Mouse (Mus musculus) MEL-GATA-1-ER (cell line): ENCODE measurements around the gene Mcub.

ENCODE experiments used
- DNase-seq: peaks from one replicate; pipeline ENCODE4 v3.0.0-alpha.2; 2012; ENCODE audit warnings: low read depth; ENCODE audit errors: extremely low read depth

Gene Mcub

DNA sequence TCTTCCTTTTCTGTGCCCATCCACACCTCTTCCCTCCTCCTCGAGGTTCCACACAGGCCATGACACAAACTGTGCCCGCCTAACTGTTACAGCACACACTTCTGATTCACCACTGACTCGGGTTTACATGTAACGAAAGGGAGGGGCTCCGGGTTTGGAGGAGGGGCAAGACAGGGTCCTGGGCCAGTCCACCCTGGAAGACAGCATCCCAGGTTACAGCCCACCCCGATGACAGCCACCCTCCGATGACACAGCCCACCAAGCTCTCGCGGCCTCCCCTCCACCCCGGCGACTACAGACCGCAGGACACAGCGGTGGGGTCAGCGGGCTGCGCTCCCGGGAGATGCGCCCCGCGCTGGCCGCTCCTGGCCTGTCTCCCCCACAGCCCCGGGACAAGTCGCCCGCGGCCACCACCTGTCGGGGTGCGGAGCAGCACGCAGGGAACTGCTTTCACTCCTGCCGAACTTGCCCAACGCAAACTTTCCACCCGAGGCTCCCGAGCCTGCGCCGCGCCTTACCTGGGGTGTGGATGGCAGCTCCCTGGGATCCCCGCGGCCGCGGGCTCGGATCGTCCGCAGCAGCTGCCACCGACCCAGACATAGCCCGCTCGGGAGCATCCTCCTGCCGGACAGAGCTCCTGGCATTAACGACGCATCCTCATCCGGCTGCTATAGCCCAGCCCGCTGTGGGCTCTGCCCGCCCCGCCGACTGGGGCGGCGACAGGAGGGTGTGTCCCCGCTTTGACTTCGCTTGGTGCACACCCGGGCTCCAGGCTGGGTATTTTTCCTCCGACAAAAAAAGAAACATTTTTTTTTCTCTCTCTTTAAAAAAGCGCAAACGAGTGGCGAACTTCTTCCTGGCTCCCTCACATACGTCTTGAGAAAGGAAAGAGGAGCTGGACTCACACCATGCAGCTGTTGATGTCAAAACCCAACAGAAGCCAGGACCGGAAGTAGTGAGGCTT lies at the start of gene Mcub:
Gene Mcub, minus strand, starts transcription at position 775 of the 964 bp plus-strand sequence.
- no peak for DNase-seq

DNA sequence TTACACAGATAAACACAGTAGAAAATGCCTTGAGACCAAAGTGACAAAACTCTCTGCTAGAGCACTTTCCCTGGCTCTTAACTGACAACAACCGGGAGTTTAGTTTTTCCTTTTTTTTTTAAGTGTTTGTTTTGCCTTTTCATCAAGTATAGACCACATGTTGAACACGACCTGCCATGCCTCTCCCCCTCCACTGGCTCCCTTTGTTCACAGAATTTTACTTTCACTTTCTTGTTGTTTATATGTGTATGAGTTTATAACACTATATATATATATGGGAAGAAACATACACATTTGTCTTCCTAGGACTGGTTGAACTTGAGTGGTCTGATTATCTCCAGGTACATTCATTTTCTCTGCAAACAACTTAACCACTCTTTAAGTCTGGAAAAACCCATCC lies 42.9 kb upstream of the Mcub start:
- no peak for DNase-seq

DNA sequence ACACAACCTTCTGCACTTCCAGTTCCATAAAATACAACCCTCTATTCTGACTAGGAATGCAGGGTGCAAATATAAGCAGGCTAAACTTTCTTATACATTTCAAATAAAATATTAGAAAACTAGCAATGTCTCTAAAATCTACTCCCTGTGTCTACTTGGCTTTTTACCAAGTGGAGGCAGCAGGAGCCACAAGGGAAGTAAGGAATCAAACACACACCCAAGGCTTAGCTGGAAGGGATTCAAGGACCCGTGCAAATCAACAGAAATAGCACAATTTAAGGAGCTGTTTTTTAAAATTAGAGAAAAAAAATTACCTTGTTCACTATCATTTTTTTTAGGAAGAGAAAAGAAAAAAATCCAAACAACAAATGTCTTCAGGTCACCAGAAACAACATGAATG lies 41.2 kb upstream of the Mcub start:
- DNase-seq, result no peak

DNA sequence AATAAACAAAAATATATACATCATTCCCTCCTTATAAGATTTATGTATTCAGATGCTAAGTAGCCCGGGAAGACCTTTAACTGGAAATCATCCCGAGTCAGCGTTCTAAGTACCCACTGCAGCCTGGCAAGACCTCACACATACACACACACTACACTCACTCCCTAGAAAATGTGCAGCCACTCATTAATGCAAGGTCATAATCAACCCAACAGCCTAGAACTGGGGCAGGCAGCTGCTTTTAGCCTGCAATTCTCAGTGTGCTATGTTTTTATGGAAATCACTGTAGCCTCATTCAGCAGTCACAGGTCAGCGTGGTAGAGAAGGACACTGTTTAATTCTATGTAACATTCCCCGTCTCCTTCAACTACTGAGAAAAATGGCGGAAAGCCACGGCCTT lies 36.1 kb upstream of the Mcub start:
- DNase-seq, result no peak

DNA sequence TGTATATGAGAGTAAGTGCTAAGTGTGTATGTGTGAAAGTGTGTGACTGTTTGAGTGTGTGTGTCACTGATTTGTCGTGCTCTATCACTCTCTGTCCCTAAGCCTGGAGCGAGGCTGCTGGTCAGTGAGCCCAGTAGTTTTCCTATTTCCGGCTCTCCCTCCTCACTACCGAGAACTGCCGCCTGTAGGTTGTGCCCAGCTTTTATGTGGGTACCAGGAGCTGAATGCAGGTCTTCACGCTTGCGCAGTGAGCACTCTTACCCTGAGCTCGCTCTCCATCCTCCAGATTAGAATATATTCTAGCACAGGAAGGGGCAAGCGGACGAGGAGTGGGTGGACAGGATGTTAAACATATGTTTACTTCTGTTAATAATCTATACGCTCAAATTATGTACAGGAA lies 30.9 kb upstream of the Mcub start:
- DNase-seq, result no peak

DNA sequence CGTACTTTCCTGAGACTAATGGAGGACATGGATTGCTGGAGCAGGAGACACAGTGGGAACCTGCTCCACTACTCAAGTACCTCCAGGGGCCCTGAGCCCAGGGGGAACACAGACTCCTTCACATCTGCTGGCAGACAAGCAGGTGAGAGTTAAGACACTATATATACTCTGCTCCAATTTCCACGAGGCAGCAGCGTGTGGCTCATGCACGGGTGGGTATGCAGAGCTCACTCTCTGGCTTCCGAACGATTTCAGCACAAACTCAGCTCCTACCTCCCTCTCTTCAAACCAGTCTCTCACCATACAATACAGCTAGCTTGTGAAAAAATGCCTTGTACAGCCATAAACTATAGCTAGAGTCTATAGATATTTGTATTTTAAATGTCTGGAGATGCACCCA lies 28.5 kb upstream of the Mcub start:
- no peak for DNase-seq

DNA sequence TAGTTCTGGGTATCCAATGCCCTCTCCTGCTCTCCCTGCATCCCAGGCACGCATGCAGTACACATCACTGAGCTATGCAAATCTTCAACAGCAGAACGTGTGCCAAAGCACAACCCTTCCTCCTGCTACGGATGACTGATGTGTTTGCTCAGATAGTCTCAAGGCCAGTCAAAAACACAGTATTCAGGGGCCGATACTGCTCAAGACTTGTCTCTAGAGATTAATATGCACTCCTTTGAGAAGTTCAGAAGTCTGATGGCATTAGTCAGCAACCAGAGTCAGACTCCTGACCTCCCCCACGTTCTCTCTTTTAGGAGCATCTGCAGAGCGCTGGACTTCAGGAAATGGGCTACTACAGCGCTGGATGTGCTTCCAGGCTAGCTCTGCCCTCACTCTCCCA lies 28.0 kb upstream of the Mcub start:
- no peak for DNase-seq

DNA sequence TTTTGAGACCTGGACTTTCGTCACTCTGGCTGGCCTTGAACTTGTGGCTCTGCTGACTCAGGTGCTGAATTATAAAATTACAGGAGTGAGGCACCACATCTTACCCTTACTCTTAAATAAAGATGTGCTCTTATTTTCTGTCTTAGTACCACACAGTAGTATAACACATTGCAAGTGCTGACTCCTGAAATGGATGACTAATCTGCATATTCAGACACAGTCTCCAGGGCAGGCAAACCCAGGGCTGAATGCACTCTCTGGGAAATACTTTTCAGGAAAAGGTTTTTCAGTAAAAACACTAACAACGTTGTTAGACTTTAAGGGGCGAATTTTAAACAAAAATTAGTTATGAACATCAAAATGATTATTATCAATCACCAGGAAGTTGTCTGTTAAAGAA lies 27.3 kb upstream of the Mcub start:
- no peak for DNase-seq

DNA sequence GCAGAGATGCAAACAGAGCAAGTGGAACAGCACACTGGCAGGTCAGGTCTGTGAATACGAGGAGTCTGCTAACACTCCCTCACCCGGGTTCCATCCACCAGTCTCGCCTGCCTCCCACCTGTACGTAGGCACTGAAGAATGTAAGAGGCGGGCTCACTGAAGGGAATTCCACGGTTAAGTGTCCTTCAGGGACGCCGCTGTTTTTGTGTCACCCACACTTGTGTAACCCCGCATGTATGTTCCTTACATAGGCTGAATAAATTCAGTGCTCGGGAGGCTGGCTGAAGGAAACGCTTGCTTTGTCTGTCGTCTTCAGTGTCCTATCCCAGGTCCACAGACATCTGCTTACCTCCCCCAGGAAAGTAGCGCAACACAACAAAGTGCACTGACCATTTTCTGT lies 17.3 kb upstream of the Mcub start:
- DNase-seq, result no peak

DNA sequence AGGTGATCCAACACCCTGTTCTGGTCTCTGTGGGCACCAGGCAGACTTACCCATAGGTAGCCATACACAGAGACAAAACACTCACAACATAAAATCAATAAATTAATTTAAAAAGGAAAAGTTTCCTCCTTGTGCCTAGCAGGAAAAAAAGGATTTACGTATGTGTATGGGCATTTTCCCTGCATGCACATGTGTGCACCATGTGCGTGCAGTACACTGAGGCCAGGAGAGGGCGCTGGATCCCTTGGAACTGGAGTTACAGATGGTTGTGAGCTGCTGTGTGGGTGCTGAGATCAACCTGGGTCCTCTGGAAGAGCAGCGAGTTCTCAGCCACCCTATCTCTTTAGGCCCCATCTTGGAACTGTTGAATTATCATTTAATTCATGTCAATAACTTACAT lies 15.3 kb upstream of the Mcub start:
- peak; percentile 5 for DNase-seq

DNA sequence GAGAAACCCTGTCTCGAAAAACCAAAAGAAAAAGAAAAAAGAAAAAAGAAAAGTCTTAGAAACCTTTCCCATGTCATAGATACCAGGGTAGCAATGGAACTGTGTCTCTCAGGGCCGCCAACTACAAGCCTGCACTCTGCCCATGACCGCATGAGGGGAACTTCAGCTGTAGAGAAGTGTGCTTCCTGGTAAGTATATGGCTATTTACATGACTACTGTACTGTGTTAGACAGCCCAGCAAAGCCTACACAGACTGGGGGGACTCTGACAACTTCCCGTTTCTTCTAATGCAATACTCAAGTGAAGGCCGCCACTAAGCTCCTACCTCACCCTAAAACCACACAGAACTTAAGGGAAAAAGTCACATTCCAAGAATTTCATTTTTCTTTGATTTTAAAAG lies 14.8 kb upstream of the Mcub start:
- DNase-seq, result no peak

DNA sequence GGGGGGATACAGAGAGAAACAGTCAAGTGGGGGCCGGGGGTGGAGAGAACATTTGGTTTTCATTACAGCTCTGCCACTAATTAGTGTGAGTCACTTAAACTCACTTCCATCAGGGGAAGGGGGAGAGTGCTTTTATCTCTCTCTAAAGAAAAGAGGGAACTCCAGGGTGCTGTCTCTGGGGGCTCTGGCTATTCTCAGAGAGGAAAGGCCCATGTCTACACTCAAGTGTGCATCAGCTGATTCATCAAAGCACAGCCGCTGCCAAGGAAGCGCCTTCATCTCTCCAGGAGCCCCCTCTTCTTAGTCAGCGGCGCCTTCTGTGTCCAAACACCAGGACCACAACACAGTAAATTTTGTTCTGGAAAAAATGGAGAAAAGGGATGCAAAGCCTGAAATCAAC lies 12.3 kb upstream of the Mcub start:
- no peak for DNase-seq

DNA sequence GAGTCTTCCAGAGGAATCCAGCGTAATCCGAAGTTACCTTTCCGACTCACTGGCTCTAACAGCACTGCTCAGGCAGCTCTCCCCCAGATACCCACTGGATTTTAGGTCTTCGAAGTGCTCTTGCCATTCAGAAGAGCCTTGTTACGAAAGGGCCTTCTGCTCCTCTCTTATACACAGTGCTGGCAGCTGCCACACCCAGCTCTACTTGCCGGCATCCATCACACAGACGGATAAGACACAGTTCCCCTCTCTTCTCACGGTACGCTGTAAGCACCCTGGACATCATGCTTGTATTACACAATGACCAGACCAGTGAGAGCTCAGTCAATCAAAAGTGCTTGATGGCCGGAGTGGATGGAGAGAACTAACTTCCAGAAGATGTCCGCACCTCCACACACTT lies 11.8 kb upstream of the Mcub start:
- DNase-seq, result no peak

DNA sequence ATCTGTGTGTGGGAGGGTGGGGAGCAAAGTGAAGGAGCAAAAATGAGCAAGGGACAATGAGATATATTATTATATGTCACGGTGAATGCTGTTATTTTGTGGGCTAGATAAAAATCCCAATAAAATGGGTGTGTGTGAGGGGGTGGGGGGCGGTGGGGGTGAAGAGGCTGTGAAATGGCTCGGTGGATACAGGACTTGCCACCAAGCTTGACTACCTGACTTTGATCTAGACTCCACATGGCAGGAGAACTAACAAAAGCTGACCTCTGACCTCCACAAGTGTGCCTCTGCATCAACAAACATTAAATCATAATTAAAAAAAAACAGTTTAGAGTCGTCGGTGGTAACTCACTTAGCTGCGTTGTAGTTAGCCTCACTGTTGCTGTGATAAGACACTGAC lies 9.5 kb upstream of the Mcub start:
- DNase-seq, result no peak

DNA sequence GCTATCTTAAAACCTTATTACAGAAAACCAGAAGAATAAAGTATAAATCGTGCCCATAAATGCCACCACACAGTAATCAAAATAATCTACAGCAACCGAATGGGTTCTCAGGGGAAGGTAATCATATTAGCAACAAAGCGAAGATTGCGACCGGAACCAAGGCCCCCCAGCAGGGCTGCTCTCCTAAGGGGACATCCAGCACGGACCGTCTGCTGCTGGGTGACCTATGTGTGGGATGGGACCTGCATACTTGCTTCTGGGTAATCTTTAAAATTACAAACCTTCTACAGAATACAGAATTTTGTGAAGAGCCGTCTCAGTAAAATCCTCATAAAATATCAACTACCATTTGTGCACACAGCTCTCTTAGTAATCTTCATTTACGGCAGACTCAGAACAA lies 8.7 kb upstream of the Mcub start:
- DNase-seq, result no peak

DNA sequence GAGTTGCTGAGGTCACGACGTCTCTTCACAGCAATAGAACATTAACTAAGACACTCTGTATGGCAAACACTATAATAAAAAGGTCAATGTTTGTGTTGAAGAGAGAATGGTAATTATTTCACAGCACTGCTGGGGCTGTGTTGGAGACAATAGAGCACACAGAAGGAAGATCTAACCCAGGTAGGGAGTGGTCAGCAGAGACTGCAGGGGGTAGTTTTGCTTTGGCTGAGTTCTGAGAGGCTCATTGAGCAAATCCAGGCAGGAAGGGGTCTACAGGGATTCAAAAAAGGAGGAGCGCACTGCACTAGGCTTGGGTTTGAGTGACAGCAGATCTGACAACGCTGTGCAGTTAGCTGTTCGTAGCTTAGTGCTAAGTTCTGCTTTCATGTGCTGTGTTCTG lies 6.3 kb upstream of the Mcub start:
- no peak for DNase-seq

DNA sequence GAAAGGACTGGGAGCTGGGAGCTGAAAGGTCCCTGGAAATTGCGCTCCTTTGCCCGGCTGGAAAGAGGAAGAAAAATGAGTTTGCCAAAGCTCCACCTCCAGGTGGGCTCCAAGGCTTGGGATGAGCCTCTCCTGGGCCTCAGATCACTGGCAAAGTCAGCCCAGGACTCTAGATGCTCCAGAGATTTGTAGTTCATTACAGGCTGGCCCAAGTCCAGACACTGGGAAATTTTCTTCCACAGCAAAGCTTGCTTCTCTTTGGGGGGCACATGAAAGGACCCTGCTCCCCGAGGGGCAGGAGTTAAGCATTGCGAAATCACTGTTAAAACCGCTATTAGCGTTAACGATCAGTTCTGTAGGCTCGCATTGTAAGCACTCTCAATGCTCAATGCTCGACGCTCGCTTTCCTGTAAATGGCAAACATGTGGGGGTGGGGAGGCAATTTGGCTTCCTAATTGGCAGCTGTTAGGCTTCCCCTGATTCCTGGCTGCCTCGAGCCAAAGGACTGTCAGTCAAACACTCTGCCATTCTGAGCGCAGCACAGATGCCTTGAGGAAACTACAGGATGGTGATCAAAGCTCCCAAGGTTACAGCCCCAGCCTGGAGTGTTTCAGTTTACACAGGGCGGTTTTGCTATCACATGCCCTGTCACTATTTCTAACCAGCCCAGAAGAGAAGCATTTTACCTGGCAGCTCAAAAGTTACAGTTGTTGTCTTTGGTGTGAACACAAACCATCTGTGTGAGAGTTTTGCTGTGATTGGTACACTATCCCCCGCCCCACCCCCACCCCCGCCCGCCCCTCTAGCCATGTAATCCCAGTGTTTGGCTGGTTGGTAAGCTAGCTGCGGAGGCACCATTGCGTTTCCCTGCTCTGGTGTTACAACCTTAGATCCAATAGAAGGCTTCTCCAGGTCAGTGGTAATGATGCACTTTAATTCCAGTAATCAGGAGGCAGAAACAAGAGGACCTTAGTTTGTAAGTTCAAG lies 816 bp upstream of the Mcub start:
- no peak for DNase-seq

DNA sequence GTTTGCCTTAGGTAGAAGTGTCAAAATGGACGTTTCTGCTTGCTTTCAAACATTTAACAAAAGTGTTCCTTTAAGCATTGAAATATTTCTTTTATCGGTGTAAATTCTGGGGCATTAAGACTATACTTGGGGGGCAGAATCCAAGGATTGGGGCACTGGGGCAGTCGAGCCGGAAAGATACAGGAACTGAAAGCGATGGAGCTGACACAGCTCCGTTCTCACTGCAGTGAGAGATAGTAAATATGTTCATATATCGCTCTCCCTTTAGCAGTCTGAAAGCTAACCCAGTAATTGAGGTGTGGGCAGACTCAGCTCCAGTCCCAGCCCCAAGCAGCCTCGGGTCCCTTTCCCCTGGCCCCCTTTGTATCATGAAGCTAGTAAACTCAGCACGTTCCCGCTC lies 975 bp downstream of the Mcub start:
- DNase-seq, result no peak

DNA sequence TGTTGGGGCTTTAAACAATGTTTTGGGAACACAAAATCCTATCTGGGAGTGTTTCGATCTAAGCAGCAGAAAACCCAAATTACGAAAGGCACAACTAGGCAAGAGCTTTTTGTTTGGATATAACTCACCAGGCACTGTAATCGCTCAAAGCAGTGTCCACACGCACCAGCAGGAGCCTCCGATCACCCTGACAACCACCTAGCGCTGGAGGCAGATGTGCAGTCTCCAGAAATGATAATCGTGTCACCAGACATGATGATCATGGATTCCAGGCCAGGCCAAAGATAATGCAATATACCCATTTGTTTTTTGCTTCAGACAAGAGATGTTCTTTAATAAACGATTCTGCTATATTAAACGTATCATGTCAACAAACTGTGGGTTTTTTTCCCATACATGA lies 2.1 kb downstream of the Mcub start:
- DNase-seq, result no peak

DNA sequence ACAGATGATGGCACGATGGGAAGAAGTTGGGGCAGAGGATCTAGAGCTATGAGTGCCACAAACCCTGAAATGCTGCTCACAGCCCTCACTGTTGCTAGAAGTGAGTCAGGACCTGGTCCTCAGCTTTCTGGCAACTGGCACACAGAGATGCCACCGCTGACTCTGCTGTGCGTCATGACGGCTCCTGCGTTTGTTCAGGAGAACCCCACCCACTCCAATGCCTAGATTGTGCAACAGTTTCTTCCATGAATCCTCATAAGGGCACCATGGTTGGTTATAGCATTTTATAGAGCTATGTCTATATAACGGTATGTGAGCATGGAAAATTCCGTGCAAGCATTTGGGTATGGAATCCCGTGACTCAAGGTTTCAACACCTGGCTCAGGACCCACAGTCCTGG lies 5.3 kb downstream of the Mcub start:
- no peak for DNase-seq

DNA sequence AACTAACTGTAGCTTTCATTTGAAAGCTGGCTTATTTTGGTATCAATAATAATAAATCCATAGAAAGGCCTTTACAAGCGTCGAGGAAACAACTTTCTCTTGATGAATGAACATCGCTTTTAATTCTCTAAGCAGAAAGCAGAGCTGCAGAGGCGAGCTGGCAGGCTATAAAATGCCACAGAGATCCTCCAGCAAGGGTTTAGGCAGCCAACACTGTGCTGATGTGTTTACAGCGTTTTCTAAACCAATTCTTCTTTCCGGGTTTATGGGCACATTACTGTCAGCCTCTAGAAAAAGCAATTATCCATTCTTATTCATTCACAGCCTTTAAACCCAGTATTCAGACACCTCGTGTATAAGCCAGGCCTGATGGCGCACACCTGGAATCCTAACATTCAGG lies 7.5 kb downstream of the Mcub start:
- DNase-seq, result no peak

DNA sequence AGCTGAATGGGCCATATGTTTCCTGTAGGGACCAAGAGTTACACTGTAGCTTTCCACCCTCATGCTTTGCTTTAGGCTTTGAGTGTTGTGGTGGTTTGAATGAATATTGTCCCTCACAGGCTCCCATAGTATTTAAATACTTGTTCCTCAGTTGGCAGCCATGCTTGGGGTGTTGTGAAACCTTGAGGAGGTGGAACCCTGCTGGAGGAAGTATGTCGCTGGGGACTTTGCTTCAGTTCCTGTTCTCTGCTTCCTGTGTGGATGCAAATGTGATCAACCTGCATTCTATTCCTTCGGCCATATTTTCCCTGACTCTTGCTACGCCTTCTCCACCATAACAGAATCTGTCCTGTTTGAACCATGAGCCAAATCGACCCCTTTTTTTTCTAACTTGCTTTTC lies 16.7 kb downstream of the Mcub start:
- no peak for DNase-seq
